Mouse (Mus musculus) myocyte (in vitro differentiated cells): Measurements from ENCODE around the gene Mipep. TPM values are rescaled to one million over a fixed set of nuclear protein-coding genes. Genes with fewer than 3 reads are reported as not detected.

Experiments used
- H3K27me3 ChIP-seq: one replicate; pipeline ENCODE4 v1.6.1; 2011; ENCODE audit not compliant: control insufficient read depth, insufficient read depth, insufficient read length
- H3K36me3 ChIP-seq: one replicate; pipeline ENCODE4 v1.6.1; 2011; ENCODE audit not compliant: control insufficient read depth, insufficient read depth
- H3K4me2 ChIP-seq: one replicate; pipeline ENCODE4 v1.6.1; 2011; ENCODE audit warnings: low read depth, control low read depth
- H3K4me3 ChIP-seq: one replicate; pipeline ENCODE4 v1.5.1; 2011; ENCODE audit warnings: mild to moderate bottlenecking, control low read depth, moderate library complexity
- H3K79me2 ChIP-seq: one replicate; pipeline ENCODE4 v1.6.1; 2011; ENCODE audit not compliant: control insufficient read depth, insufficient read depth
- H3ac ChIP-seq: one replicate; pipeline ENCODE4 v1.6.1; 2011; ENCODE audit not compliant: control insufficient read depth, insufficient read length
- CEBPB ChIP-seq: IDR thresholded peaks from 2 replicates; pipeline ENCODE4 v1.6.1; 2011; ENCODE audit warnings: mild to moderate bottlenecking, moderate library complexity; ENCODE audit not compliant: poor library complexity, insufficient read depth, severe bottlenecking
- E2F4 ChIP-seq: IDR thresholded peaks from one replicate; pipeline ENCODE4 v1.6.1; 2011; ENCODE audit warnings: mild to moderate bottlenecking, control low read depth, moderate library complexity; ENCODE audit not compliant: insufficient read depth
- MAX ChIP-seq: IDR thresholded peaks from one replicate; pipeline ENCODE4 v1.6.1; 2011; ENCODE audit warnings: low read depth, mild to moderate bottlenecking, control low read depth
- MYOD1 ChIP-seq, 3 experiments: IDR thresholded peaks; one replicate each; pipeline ENCODE4 v1.6.1; 2011; ENCODE audit warnings: control low read depth in 2 of 3, low read depth in 2 of 3, mild to moderate bottlenecking in 2 of 3, moderate library complexity in 1 of 3; ENCODE audit not compliant: insufficient read length in 2 of 3, control insufficient read depth in 1 of 3
- MYOG ChIP-seq, 3 experiments: IDR thresholded peaks; one replicate each; pipeline ENCODE4 v1.6.1; 2011; ENCODE audit warnings: control low read depth in 2 of 3, low read depth in 2 of 3, mild to moderate bottlenecking in 2 of 3; ENCODE audit not compliant: insufficient read length in 2 of 3, control insufficient read depth in 1 of 3, insufficient read depth in 1 of 3
- POLR2A ChIP-seq: IDR thresholded peaks from one replicate; pipeline ENCODE4 v1.6.1; 2011; ENCODE audit warnings: low read depth, mild to moderate bottlenecking, control low read depth, moderate library complexity; ENCODE audit not compliant: insufficient read length
- POLR2AphosphoS2 ChIP-seq: IDR thresholded peaks from one replicate; pipeline ENCODE4 v1.6.1; 2011; ENCODE audit warnings: low read depth, control low read depth; ENCODE audit not compliant: insufficient read length
- REST ChIP-seq: IDR thresholded peaks from one replicate; pipeline ENCODE4 v1.6.1; 2011; ENCODE audit warnings: mild to moderate bottlenecking, control low read depth, moderate library complexity; ENCODE audit not compliant: insufficient read depth, insufficient read length
- SRF ChIP-seq: IDR thresholded peaks from one replicate; pipeline ENCODE4 v1.6.1; 2011; ENCODE audit warnings: low read depth; ENCODE audit not compliant: control insufficient read depth, insufficient read length
- TCF12 ChIP-seq: IDR thresholded peaks from one replicate; pipeline ENCODE4 v1.6.1; 2011; ENCODE audit warnings: mild to moderate bottlenecking, control low read depth; ENCODE audit not compliant: poor library complexity, insufficient read depth, severe bottlenecking
- TCF3 ChIP-seq: IDR thresholded peaks from one replicate; pipeline ENCODE4 v1.6.1; 2011; ENCODE audit warnings: low read depth, control low read depth; ENCODE audit not compliant: insufficient read length
- USF1 ChIP-seq: IDR thresholded peaks from one replicate; pipeline ENCODE4 v1.6.1; 2011; ENCODE audit warnings: low read depth, mild to moderate bottlenecking, control low read depth, moderate library complexity
- polyA plus RNA-seq: library from polyadenylated mRNA; unstranded; fragments of >200 nt; fragmentation: generic; extraction: Trizol; gene quantifications from one replicate; pipeline ENCODE4 v1.2.1, GENCODE M21; 2012; ENCODE audit warnings: missing spikeins

Mipep gene
- polyA plus RNA-seq, 1 experiment = 14.1 TPM

DNA sequence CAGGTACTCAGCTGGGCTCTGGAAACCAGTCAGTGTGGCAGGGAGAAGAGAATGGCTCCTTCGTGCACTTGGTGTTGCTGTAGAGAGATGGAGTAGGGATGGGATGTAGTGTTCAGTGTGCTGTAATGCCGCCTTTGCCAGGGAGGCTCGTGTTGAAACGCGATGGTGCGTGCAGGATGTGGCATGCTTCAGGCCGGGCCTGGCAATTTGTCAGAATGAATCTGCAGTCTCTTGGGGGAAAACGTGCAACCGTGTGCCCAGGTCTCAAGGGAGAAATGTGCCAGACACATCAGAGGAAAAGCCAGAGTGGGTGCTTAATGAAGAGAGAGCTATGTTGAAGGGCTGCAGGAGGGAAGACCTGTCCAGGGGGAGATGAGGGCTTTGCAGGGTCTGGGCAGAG, 20.6 kb downstream of the Mipep start:
- no peaks in the 10 kb centered on the region for H3K27me3 ChIP-seq
- TF ChIP-seq MYOD1 (IDR thresholded peaks at IDR 0.05; ENCODE audit: control insufficient read depth in 1 of 3, insufficient read length in 2 of 3, low read depth in 2 of 3) (no peak), TCF12 (no peak)
- no peak overlapping the region for H3ac ChIP-seq
- no peak overlapping the region for H3K4me3 ChIP-seq
- H3K4me2 ChIP-seq = no peak overlapping the region
- H3K36me3 ChIP-seq = no peaks in the 10 kb centered on the region
- no peaks in the 10 kb centered on the region for H3K79me2 ChIP-seq

GRCm38 (mm10) chr14:60805871-60806270, 21.5 kb downstream of the Mipep start:
- H3K4me2 ChIP-seq = no peak overlapping the region
- H3K27me3 ChIP-seq = no peaks in the 10 kb centered on the region
- no peaks in the 10 kb centered on the region for H3K36me3 ChIP-seq
- no peaks in the 10 kb centered on the region for H3K79me2 ChIP-seq
- no peak overlapping the region for H3K4me3 ChIP-seq
- TF ChIP-seq TCF12 = no peak
- no peak for TF ChIP-seq TCF3
- no peak for TF ChIP-seq REST
- no peak for TF ChIP-seq SRF
- H3ac ChIP-seq = no peak overlapping the region

DNA sequence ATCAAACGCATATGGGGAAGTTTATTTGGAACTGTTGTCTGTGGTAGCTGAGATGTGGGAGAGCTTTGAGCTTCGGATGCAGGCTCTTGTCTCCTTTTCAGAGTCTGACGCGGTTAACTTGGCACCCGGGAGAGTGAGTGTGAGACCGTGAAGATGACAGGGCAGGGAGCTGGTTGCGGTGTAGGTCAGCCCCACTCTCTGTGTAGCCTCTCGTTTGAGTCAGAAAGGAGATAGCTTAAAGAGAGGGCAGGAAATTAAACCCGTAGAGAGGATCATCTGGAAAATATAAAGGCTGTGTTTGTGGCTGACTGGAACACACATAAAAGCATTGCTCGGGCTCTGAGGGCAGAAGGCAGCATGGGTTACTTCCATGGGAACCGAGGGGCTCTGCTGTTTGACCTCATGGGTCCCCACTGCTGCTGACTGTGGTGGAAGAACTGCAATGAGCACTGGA, 22.5 kb downstream of the Mipep start:
- TF ChIP-seq TCF12 = no peak
- no peak for TF ChIP-seq POLR2AphosphoS2
- no peak for TF ChIP-seq MYOG (IDR thresholded peaks at IDR 0.05; ENCODE audit: control insufficient read depth in 1 of 3, insufficient read depth in 1 of 3, insufficient read length in 2 of 3, low read depth in 2 of 3)
- no peak for TF ChIP-seq E2F4
- no peak for TF ChIP-seq TCF3
- TF ChIP-seq MYOD1 (IDR thresholded peaks at IDR 0.05; ENCODE audit: control insufficient read depth in 1 of 3, insufficient read length in 2 of 3, low read depth in 2 of 3) = no peak
- no peak for TF ChIP-seq REST
- no peak for TF ChIP-seq CEBPB
- TF ChIP-seq POLR2A = no peak
- no peak for TF ChIP-seq MAX
- no peak for TF ChIP-seq USF1
- TF ChIP-seq SRF = no peak
- Histone ChIP-seq H3K4me2 (no peak overlapping the region), H3K4me3 (no peak overlapping the region), H3K27me3 (no peaks in the 10 kb centered on the region), H3ac (no peak overlapping the region), H3K79me2 (no peaks in the 10 kb centered on the region), H3K36me3 (peaks cover 4% of the 10 kb centered on the region)

- Histone ChIP-seq H3K4me3 (no peak overlapping the region), H3K4me2 (no peak overlapping the region), H3ac (no peak overlapping the region), H3K27me3 (no peaks in the 10 kb centered on the region), H3K79me2 (no peaks in the 10 kb centered on the region), H3K36me3 (peaks cover 4% of the 10 kb centered on the region)
- TF ChIP-seq USF1 (no peak), REST (no peak), SRF (no peak)
Observed at GRCm38 (mm10) chr14:60809881-60810280, 25.5 kb downstream of the Mipep start.

DNA sequence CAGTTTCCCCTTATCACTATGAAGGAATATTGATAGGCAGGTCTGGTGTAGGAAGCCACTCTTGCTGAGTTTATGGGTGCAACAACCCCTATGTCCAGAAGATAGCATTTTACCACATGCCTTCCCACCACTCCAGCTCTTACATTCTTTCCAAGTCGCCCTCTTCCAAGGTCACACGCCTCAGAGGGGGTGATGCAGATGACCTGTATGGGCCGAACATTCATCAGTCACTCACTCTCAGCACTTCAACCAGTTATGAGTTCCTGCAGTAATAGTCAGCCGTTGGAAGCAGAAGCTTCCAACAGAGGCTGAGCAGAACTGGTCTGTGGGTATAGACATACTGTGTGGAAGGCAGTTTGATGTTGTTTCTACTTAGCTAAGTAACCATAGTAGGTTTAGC, 27.2 kb downstream of the Mipep start:
- no peaks in the 10 kb centered on the region for H3K27me3 ChIP-seq
- no peaks in the 10 kb centered on the region for H3K79me2 ChIP-seq
- H3K4me2 ChIP-seq = no peak overlapping the region
- no peak overlapping the region for H3K4me3 ChIP-seq
- peaks cover 4% of the 10 kb centered on the region for H3K36me3 ChIP-seq
- no peak for TF ChIP-seq TCF12
- TF ChIP-seq REST = no peak
- no peak for TF ChIP-seq POLR2AphosphoS2
- no peak for TF ChIP-seq CEBPB
- TF ChIP-seq SRF = no peak
- TF ChIP-seq TCF3 = no peak
- no peak overlapping the region for H3ac ChIP-seq

DNA sequence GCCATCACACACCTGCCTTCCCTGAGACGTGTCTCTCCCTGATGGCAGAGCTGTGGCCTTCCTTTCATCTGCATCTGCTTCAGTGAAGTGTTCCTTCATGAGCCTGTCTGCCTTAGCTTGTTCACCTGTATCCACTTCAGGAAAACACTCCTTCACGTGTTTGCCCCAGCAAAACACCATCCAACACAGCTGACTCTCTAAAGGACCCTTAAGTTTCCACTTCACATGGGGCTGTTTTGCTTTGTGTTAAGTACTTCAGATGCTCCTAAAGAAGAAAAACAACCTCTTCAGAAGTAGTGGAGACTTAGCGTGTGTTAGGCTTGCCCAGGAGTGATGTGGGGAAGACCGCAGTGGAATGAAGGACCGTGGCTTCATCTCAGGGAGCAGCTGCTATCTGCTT, 30.7 kb downstream of the Mipep start:
- no peak for TF ChIP-seq MAX
- TF ChIP-seq MYOD1 (IDR thresholded peaks at IDR 0.05; ENCODE audit: control insufficient read depth in 1 of 3, insufficient read length in 2 of 3, low read depth in 2 of 3) = no peak
- no peak for TF ChIP-seq MYOG (IDR thresholded peaks at IDR 0.05; ENCODE audit: control insufficient read depth in 1 of 3, insufficient read depth in 1 of 3, insufficient read length in 2 of 3, low read depth in 2 of 3)
- TF ChIP-seq CEBPB = no peak
- no peak for TF ChIP-seq E2F4
- TF ChIP-seq USF1 = no peak
- no peak for TF ChIP-seq POLR2AphosphoS2
- TF ChIP-seq REST = no peak
- TF ChIP-seq POLR2A = no peak
- TF ChIP-seq TCF3 = no peak
- no peak for TF ChIP-seq SRF
- no peak for TF ChIP-seq TCF12
- Histone ChIP-seq H3K4me2 (no peak overlapping the region), H3ac (no peak overlapping the region), H3K36me3 (peaks cover 4% of the 10 kb centered on the region), H3K4me3 (no peak overlapping the region), H3K27me3 (no peaks in the 10 kb centered on the region), H3K79me2 (no peaks in the 10 kb centered on the region)
